Mouse (Mus musculus) neural tube, embryonic 14.5 days (tissue): ENCODE results near the gene Mtnr1a. TPM values are rescaled to one million over a fixed set of nuclear protein-coding genes. Genes with fewer than 3 reads are reported as not detected.

Experiments
- polyA plus RNA-seq: library from polyadenylated mRNA; unstranded; fragments of >200 nt; fragmentation: Nextera tagmentation; extraction: Ambion mirVana; gene quantifications from 2 replicates; pipeline ENCODE4 v1.2.1, GENCODE M21; 2014

Mtnr1a gene
- polyA plus RNA-seq, 1 experiment from 2014 or later = 0.33 TPM

Other genes starting within 250 kb of the Mtnr1a start
- 25.8 and 26.3 TPM in 2 replicates for gene Fat1, start 133.7 kb upstream of the Mtnr1a start, polyA plus RNA-seq
- not detected in 2 replicates for gene F11, start 192.9 kb downstream of the Mtnr1a start, polyA plus RNA-seq
- gene Klkb1, start 225.7 kb downstream of the Mtnr1a start, polyA plus RNA-seq = 0.09 and 0.13 TPM in 2 replicates
- gene Gm45753, start 239.3 kb downstream of the Mtnr1a start, polyA plus RNA-seq = not detected in 2 replicates